Mouse (Mus musculus) spleen, adult 2 months (tissue): ENCODE results near the gene Gm5286.
"Not testable (repeated sequence)": the region's sequence is repeated elsewhere in the genome, so short reads cannot be mapped to it uniquely, and the experiment has no call there.

Source experiments
- CTCF ChIP-seq: fragments of 200-500 bp; IDR thresholded peaks from 2 replicates; pipeline ENCODE4 v1.5.1; 2011; ENCODE audit warnings: mild to moderate bottlenecking, inconsistent platforms; ENCODE audit not compliant: insufficient read depth, insufficient read length, insufficient replicate concordance; ENCODE audit errors: extremely low read depth
- POLR2A ChIP-seq: fragments of 200-500 bp; IDR thresholded peaks from 2 replicates; pipeline ENCODE4 v1.6.1; 2011; ENCODE audit warnings: low read depth, low read length, inconsistent platforms

GRCm38 (mm10) chr3:94178093-94178492 is 18.4 kb upstream of the Gm5286 start, which contains the start of gene Gm10696:
- TF ChIP-seq CTCF, POLR2A: not testable (repeated sequence)
